Comparison of ENCODE assay signal across 20 mouse cellular contexts in genomic region chr14:78286011-78286548, GRCm38 (mm10). TPM values are rescaled to one million over a fixed set of nuclear protein-coding genes. Genes with fewer than 3 reads are reported as not detected.
A peak's percentile ranks its signal among the peaks of the same experiment; 100 is the strongest.
DNase-seq lines count a peak whose midpoint lies in the region; ATAC-seq lines count a peak whose summit lies in the region.
"Had no signal": no experiment of that assay in that cellular context is flagged by ENCODE, and none has a peak within 500 bp of the region (broad histone marks: within the 10 kb centered on the region; RNA-seq: fewer than 3 reads in every experiment).

No protein-coding gene starts in this region.

- H3K9ac ChIP-seq in hindbrain, embryonic 11.5 days (ENCODE audit: low read depth, low read length), result no peak overlapping the region
- H3K9ac ChIP-seq in neural tube, embryonic 12.5 days, result peak overlapping the region; percentile 40; the same call in 1 of the 2 replicates
- no peak overlapping the region for H3K9ac ChIP-seq in forebrain, embryonic 16.5 days (replicated peaks; ENCODE audit: low read depth, low read length)
- H3K9ac ChIP-seq: heart, embryonic 12.5 days; liver, embryonic 14.5 days; lung, embryonic 15.5 days; stomach, embryonic 15.5 days had no signal

- ATAC-seq in hindbrain, embryonic 11.5 days (ENCODE audit: low FRiP score), result no peak
- 0 out of 2 replicates have a peak, but pooled peaks have one; percentile 17 for ATAC-seq in neural tube, embryonic 12.5 days (ENCODE audit: low FRiP score, low read depth)
- ATAC-seq in forebrain, embryonic 16.5 days, result peak; percentile 11; the same call in 1 of the 2 replicates

- no peak for DNase-seq in hindbrain, embryonic 10.5 days (ENCODE audit: low spot score)
- DNase-seq in hindbrain, embryonic 11.5 days (ENCODE audit: low spot score), result no peak
- no peak for DNase-seq in neural tube, embryonic 10.5 days (ENCODE audit: extremely low spot score, low spot score)
- no peak for DNase-seq in lung, postnatal 4 days
- no peak for DNase-seq in cerebellum, adult 9-11 months
- DNase-seq: B cell, adult 2 months; cerebellum, adult 9-10 months; heart, postnatal 14 days; kidney, adult 11 months; right cerebral cortex, postnatal 14 days; thymus, adult 18-20 months had no signal

- no peak overlapping the region for H3K4me2 ChIP-seq in hindbrain, embryonic 11.5 days (replicated peaks; ENCODE audit: low read depth, low read length)
- H3K4me2 ChIP-seq in neural tube, embryonic 12.5 days (replicated peaks), result 0 out of 2 replicates have a peak overlapping the region, but pooled peaks have one; percentile 18
- no peak overlapping the region for H3K4me2 ChIP-seq in forebrain, embryonic 16.5 days (ENCODE audit: low read length)
- H3K4me2 ChIP-seq: heart, embryonic 12.5 days; lung, embryonic 15.5 days; stomach, embryonic 15.5 days had no signal

- peaks cover 19% of the 10 kb centered on the region for H3K27me3 ChIP-seq in hindbrain, embryonic 10.5 days (ENCODE audit: insufficient read depth, poor library complexity, severe bottlenecking)
- H3K27me3 ChIP-seq in hindbrain, embryonic 11.5 days (ENCODE audit: control insufficient read depth, insufficient read depth, low read length), result 0 out of 2 replicates have a peak, but pooled peaks cover 3% of the 10 kb centered on the region
- H3K27me3 ChIP-seq in neural tube, embryonic 12.5 days (replicated peaks), result no peaks in the 10 kb centered on the region; the same call in 1 of the 2 replicates
- H3K27me3 ChIP-seq in forebrain, embryonic 16.5 days (replicated peaks; ENCODE audit: control insufficient read depth, insufficient read depth, low read length), result 0 out of 2 replicates have a peak, but pooled peaks cover under 1% of the 10 kb centered on the region
- H3K27me3 ChIP-seq: heart, embryonic 12.5 days had no signal

- no peak overlapping the region for H3K4me3 ChIP-seq in hindbrain, embryonic 10.5 days
- no peak overlapping the region for H3K4me3 ChIP-seq in hindbrain, embryonic 11.5 days (ENCODE audit: low read depth, low read length)
- H3K4me3 ChIP-seq in neural tube, embryonic 12.5 days, result no peak overlapping the region
- H3K4me3 ChIP-seq in forebrain, embryonic 16.5 days (replicated peaks; ENCODE audit: low read length), result no peak overlapping the region
- H3K4me3 ChIP-seq: heart, embryonic 12.5 days; layer of hippocampus, adult 2 months; lung, embryonic 15.5 days; stomach, embryonic 15.5 days had no signal

- WGBS in hindbrain, embryonic 10.5 days, result 43% methylated on average over 5 of the region's 5 CpGs
- WGBS in hindbrain, embryonic 11.5 days, result 36% methylated on average over 5 of the region's 5 CpGs
- WGBS in neural tube, embryonic 12.5 days, result 20% methylated on average over 5 of the region's 5 CpGs
- WGBS in forebrain, embryonic 16.5 days, result 6% methylated on average over 5 of the region's 5 CpGs

- H3K27ac ChIP-seq in hindbrain, embryonic 10.5 days, result peak overlapping the region; percentile 66
- no peak overlapping the region for H3K27ac ChIP-seq in hindbrain, embryonic 11.5 days (ENCODE audit: low read depth, low read length)
- H3K27ac ChIP-seq in neural tube, embryonic 12.5 days, result peak overlapping the region; percentile 32
- no peak overlapping the region for H3K27ac ChIP-seq in forebrain, embryonic 16.5 days (ENCODE audit: low read length)
- H3K27ac ChIP-seq: kidney, postnatal 0 days; layer of hippocampus, adult 2 months; liver, embryonic 14.5 days; lung, embryonic 15.5 days; macrophage; stomach, embryonic 15.5 days had no signal

- H3K4me1 ChIP-seq in hindbrain, embryonic 10.5 days (replicated peaks), result peaks cover 34% of the 10 kb centered on the region
- no peaks in the 10 kb centered on the region; the same call in 1 of the 2 replicates for H3K4me1 ChIP-seq in hindbrain, embryonic 11.5 days (replicated peaks; ENCODE audit: control insufficient read depth, insufficient read depth, low read length)
- H3K4me1 ChIP-seq in neural tube, embryonic 12.5 days, result peaks cover 26% of the 10 kb centered on the region
- peaks cover 37% of the 10 kb centered on the region for H3K4me1 ChIP-seq in forebrain, embryonic 16.5 days (replicated peaks; ENCODE audit: control insufficient read depth, insufficient read depth, low read length)
- H3K4me1 ChIP-seq: lung, embryonic 15.5 days; stomach, embryonic 15.5 days had no signal

- H3K9me3 ChIP-seq in hindbrain, embryonic 10.5 days, result no peaks in the 10 kb centered on the region
- no peaks in the 10 kb centered on the region for H3K9me3 ChIP-seq in hindbrain, embryonic 11.5 days (ENCODE audit: control insufficient read depth, low read length)
- H3K9me3 ChIP-seq in neural tube, embryonic 12.5 days, result no peaks in the 10 kb centered on the region
- H3K9me3 ChIP-seq in forebrain, embryonic 16.5 days (ENCODE audit: control insufficient read depth, low read length), result no peaks in the 10 kb centered on the region
- H3K9me3 ChIP-seq: heart, embryonic 12.5 days; lung, embryonic 15.5 days; stomach, embryonic 15.5 days had no signal

- no peaks in the 10 kb centered on the region for H3K36me3 ChIP-seq in hindbrain, embryonic 10.5 days
- no peaks in the 10 kb centered on the region for H3K36me3 ChIP-seq in hindbrain, embryonic 11.5 days (ENCODE audit: control insufficient read depth, insufficient read depth, low read length)
- no peaks in the 10 kb centered on the region for H3K36me3 ChIP-seq in neural tube, embryonic 12.5 days
- H3K36me3 ChIP-seq in forebrain, embryonic 16.5 days (ENCODE audit: control insufficient read depth, insufficient read depth), result no peaks in the 10 kb centered on the region
- H3K36me3 ChIP-seq: heart, embryonic 12.5 days; lung, embryonic 15.5 days; stomach, embryonic 15.5 days had no signal

RNA-seq across cellular contexts. Expression of gene Tnfsf11, which starts 21.8 kb away (rescaled TPM):
- polyA plus RNA-seq in hindbrain, embryonic 10.5 days (2016; fragmentation: Nextera tagmentation; extraction: Ambion mirVana), result 0.07 TPM in 1 of 2 replicates, not detected in the other
- polyA plus RNA-seq in hindbrain, embryonic 11.5 days (2014; fragmentation: Nextera tagmentation; extraction: Ambion mirVana), result 0.08 TPM in 1 of 2 replicates, not detected in the other
- polyA plus RNA-seq in neural tube, embryonic 12.5 days (2016; fragmentation: Nextera tagmentation; extraction: Ambion mirVana), result not detected in 2 replicates
- polyA plus RNA-seq in forebrain, embryonic 16.5 days (2015; fragmentation: Nextera tagmentation; extraction: Ambion mirVana), result 0.15 and 0.17 TPM in 2 replicates
- polyA plus RNA-seq: macrophage had no signal

Comparison
In these comparisons a context has a peak if more than half of its experiments do, and no peak if none do; other contexts are left out.
1. H3K27ac ChIP-seq: peak in hindbrain, embryonic 10.5 days (single experiment) and neural tube, embryonic 12.5 days (single experiment); none in hindbrain, embryonic 11.5 days (single experiment) and forebrain, embryonic 16.5 days (single experiment).